Mouse (Mus musculus): Measurements from ENCODE around the gene Arf1. TPM values are rescaled to one million over a fixed set of nuclear protein-coding genes. Genes with fewer than 3 reads are reported as not detected.
A peak's percentile ranks its signal among the peaks of the same experiment; 100 is the strongest.

The Arf1 gene
- total RNA-seq (2021) = 100 to 1,000 TPM; 445 to 470 TPM
- long read RNA-seq, transcript Arf1-201 (5 exons, 1,800 nt) = major isoform, 405 of 481 reads
- long read RNA-seq, transcript Arf1-202 (5 exons, 1,991 nt) = minor isoform, 12 of 481 reads
- long read RNA-seq, partial matches to known transcripts = 28 of 481 reads
- long read RNA-seq, other reads (novel, unspliced or antisense) = 36 of 481 reads

GRCm38 (mm10) chr11:59228122-59228953 is at the start of gene Arf1:
Arf1 (minus strand) TSS chr11:59228270.
- DNase-seq (ENCODE audit: low spot score in 2 of 2) = peak; percentile 94 to 98

DNA sequence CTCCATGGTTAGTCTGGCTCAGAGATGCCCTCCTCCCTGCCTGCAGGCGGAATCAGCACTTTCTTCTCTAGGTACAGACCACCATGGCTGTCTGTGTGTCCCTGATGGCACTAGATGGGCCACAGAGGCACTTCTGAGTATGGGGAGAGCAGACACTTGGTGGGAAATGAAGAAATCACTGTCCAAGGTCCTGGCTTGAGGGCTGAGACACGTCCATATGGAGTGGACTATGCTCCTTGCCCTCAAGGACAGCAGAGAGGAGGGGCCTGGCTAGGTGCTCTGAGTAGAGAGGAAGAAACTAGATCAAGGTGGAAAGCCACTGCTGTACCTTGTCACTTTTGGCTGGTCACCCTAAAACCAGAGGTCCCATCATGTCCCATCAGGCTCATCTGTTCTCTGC is 48.8 kb upstream of the Arf1 start:
- DNase-seq (ENCODE audit: low spot score in 2 of 2) = no peak

GRCm38 (mm10) chr11:59274184-59274583 is 46.1 kb upstream of the Arf1 start:
- DNase-seq (ENCODE audit: low spot score in 2 of 2) = no peak

- DNase-seq (ENCODE audit: low spot score in 2 of 2) = no peak
Observed at GRCm38 (mm10) chr11:59266727-59267126, 38.7 kb upstream of the Arf1 start.

- no peak for DNase-seq (ENCODE audit: low spot score in 2 of 2)
Observed at GRCm38 (mm10) chr11:59265154-59265813, 37.2 kb upstream of the Arf1 start.

- DNase-seq (ENCODE audit: low spot score in 2 of 2) = no peak
Observed at GRCm38 (mm10) chr11:59264593-59264992, 36.5 kb upstream of the Arf1 start.

GRCm38 (mm10) chr11:59263870-59264563 is 35.9 kb upstream of the Arf1 start:
- peak; percentile 68 to 78 for DNase-seq (ENCODE audit: low spot score in 2 of 2)

DNA sequence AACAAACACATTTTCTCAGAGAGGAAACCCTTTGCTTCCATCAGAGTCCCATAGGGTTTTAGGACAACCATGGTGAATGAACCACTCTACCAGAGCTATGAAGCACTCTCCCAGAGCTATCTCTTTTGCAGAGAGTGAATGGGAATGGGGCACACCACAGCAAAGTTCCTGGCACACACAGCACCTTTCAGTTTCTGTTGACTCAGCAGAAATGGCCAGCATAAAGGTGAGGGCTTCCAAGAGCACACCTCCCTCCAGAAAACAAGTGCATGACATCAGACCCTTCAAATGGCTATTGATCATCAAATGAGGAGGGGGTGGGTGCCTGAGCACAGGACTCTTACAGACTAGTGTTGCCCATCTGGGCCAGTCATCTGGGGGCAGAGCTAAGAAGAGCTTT is 34.2 kb upstream of the Arf1 start:
- DNase-seq (ENCODE audit: low spot score in 2 of 2) = no peak

GRCm38 (mm10) chr11:59260706-59261493 is 32.8 kb upstream of the Arf1 start:
- DNase-seq (ENCODE audit: low spot score in 2 of 2) = no peak

GRCm38 (mm10) chr11:59259647-59260046 is 31.6 kb upstream of the Arf1 start:
- no peak for DNase-seq (ENCODE audit: low spot score in 2 of 2)

DNA sequence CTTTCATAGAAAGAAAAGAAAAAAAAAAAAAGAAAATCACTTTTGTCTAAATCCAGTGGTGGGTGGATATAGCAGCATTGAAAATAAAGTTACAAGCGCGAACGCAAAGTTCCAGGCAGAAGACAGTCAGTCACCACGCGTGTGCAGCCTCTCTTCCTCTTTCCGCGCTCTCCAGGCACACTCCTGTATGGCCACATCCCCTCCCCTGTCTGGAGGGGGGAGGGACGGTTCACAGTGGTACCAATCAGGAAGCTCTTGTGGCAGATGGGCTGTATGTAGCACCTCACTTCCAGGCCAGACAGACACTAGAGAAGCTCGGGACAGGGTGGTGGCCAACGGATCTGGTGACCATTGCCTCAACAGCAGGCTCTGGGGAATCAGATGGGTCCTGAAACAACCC is 20.0 kb upstream of the Arf1 start:
- no peak for DNase-seq (ENCODE audit: low spot score in 2 of 2)

GRCm38 (mm10) chr11:59243856-59244255 is 15.8 kb upstream of the Arf1 start:
- DNase-seq (ENCODE audit: low spot score in 2 of 2) = no peak

DNA sequence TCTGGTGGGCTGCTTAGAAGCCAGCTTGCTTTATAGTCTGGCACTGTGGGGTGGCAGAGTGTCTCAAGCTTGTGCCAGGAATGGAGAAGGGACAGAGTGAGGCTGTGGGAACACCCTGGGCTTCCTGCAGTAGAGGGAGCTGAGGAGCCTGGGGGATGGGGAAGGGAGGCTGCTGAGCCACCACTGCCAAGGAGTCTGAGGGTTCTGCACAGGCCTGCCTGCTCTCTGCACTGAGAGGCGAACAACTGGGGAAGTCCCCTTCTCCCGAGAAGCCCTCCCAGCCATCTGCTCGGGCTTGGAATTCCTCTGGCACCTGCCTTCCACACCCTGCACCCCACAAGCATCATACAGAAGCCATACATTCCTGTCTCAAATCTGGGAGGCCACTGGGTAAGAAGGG is 13.8 kb upstream of the Arf1 start:
- no peak for DNase-seq (ENCODE audit: low spot score in 2 of 2)

GRCm38 (mm10) chr11:59239796-59240195 is 11.7 kb upstream of the Arf1 start:
- DNase-seq (ENCODE audit: low spot score in 2 of 2) = no peak

DNA sequence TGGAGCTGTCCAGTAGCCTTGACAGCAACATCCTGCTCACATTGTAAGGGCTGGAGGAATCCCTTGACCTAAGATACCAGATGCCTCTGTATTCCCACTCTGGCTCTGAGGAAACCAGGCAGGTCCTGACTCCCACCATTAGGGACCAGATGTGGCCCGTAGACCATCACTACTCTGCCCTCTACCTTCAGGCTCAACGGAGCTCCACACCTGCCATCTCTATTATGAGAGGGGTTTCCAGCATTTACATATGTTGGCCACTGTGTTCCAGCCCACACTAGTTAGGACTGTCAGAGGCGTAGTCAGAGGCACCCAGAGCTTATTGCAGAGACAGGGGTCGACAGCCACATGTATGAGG is 11.3 kb upstream of the Arf1 start:
- DNase-seq (ENCODE audit: low spot score in 2 of 2) = no peak

- DNase-seq (ENCODE audit: low spot score in 2 of 2) = peak; percentile 69 to 77
Observed at GRCm38 (mm10) chr11:59238525-59239427, 10.7 kb upstream of the Arf1 start.

DNA sequence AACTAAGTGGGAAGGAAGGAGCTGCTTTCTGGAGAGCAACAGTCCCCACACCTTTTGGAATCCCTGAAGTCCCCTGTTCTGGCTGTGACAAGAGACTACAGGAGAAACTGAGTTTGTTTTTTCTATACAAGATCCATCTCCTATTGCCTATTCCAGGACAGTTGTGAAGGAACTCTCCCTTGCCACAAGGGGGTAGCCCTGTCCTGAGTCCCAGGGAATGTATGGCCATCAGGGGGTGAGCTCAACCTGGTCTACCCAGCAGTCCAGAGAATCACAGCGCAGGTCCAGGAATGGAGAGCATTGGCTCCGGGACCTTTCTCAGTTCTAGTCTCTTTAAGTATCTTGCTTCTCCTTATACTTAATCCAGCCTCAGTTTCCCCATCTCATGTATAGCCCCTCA is 4.7 kb upstream of the Arf1 start:
- no peak for DNase-seq (ENCODE audit: low spot score in 2 of 2)

- peak; percentile 57 to 70 for DNase-seq (ENCODE audit: low spot score in 2 of 2)
Observed at GRCm38 (mm10) chr11:59230144-59230760, 2.2 kb upstream of the Arf1 start.

DNA sequence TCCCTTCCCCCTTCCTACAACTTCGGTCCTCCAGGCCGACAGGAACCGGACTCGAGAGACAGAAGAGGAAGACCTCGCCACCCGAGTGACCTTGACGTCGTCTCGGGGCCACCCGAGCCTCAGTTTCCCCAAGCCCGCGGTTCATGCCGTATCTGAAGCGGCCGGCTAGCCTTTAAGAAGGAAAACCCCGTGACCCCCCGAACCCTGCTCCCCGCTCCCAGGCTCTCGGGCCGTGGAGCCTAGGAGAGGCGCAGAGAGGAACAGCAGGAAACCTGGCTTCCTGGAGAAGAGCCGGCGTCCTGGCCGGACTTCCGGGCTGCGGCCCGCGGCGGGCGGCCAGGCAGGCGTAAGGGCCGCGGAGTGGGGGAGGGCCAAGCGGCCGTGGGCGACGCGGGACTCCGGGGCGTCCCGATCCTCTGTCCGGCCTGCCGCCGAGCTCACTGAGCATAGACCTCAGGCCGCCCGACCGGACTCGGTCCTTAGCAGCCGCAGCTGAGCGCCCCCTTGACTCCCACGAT is 407 bp downstream of the Arf1 start:
- DNase-seq (ENCODE audit: low spot score in 2 of 2) = no peak
